Mouse (Mus musculus) heart, embryonic 14.5 days (tissue): Measurements from ENCODE around the gene Naa50. TPM values are rescaled to one million over a fixed set of nuclear protein-coding genes. Genes with fewer than 3 reads are reported as not detected.

Source experiments
- ATAC-seq: fragments of 200-750 bp; cut with Nextera tagmentation; 2 replicates; pipeline ENCODE4 v1.8.0; 2017; ENCODE audit warnings: low read depth, moderate TSS enrichment; ENCODE audit not compliant: insufficient number of reproducible peaks, insufficient read depth, low FRiP score
- H3K27ac ChIP-seq, 2 experiments: fragments of 200-500 bp in 1 of 2; fragments of 300-500 bp in 1 of 2; sonication (generic) in 1 of 2; replicated peaks in 1 of 2; 2 replicates each; pipeline ENCODE4 v1.5.1; 2012 to 2014; ENCODE audit warnings: low read depth in 2 of 2, low read length in 2 of 2, control low read depth in 1 of 2, mild to moderate bottlenecking in 1 of 2, mixed read lengths in 1 of 2; ENCODE audit not compliant: control insufficient read depth in 1 of 2, insufficient read depth in 1 of 2
- H3K27me3 ChIP-seq: fragments of 300-500 bp; sonication (generic); 2 replicates; pipeline ENCODE4 v1.6.1; 2014; ENCODE audit warnings: mild to moderate bottlenecking, low read length, control low read depth; ENCODE audit not compliant: control insufficient read depth, insufficient read depth
- H3K36me3 ChIP-seq: fragments of 300-500 bp; sonication (generic); 2 replicates; pipeline ENCODE4 v1.6.1; 2014; ENCODE audit warnings: mild to moderate bottlenecking, control low read depth, low read length, mixed read lengths; ENCODE audit not compliant: control insufficient read depth, insufficient read depth
- H3K4me1 ChIP-seq, 2 experiments: fragments of 200-500 bp in 1 of 2; fragments of 300-500 bp in 1 of 2; sonication (generic) in 1 of 2; 2 replicates each; pipeline ENCODE4 v1.6.1; 2012 to 2014; ENCODE audit warnings: low read length in 2 of 2, control low read depth in 1 of 2, mixed read lengths in 1 of 2; ENCODE audit not compliant: control insufficient read depth in 2 of 2, insufficient read depth in 2 of 2
- H3K4me2 ChIP-seq: fragments of 300-500 bp; sonication (generic); 2 replicates; pipeline ENCODE4 v1.6.1; 2014; ENCODE audit warnings: mild to moderate bottlenecking, low read length
- H3K4me3 ChIP-seq, 2 experiments: fragments of 200-500 bp in 1 of 2; fragments of 300-500 bp in 1 of 2; sonication (generic) in 1 of 2; 2 replicates each; pipeline ENCODE4 v1.5.1; 2012 to 2014; ENCODE audit warnings: low read length in 2 of 2, mild to moderate bottlenecking in 2 of 2, control low read depth in 1 of 2, low read depth in 1 of 2, moderate library complexity in 1 of 2; ENCODE audit not compliant: control insufficient read depth in 1 of 2, insufficient read depth in 1 of 2
- H3K9ac ChIP-seq: fragments of 300-500 bp; sonication (generic); 2 replicates; pipeline ENCODE4 v1.6.1; 2014; ENCODE audit warnings: mild to moderate bottlenecking, low read length
- H3K9me3 ChIP-seq: fragments of 300-500 bp; sonication (generic); 2 replicates; pipeline ENCODE4 v1.6.1; 2016; ENCODE audit warnings: low read length, control low read depth; ENCODE audit not compliant: control insufficient read depth
- WGBS: fragments of 180-500 bp; shearing (Covaris S2); extraction: QIAGEN DNeasy Blood & Tissue Kit; methylation state at CpG from one replicate; pipeline ENCODE4 v1.1.7; 2014; 5-methylcytosine and 5-hydroxymethylcytosine counted together
- polyA plus RNA-seq: library from polyadenylated mRNA; unstranded; fragments of >200 nt; fragmentation: Nextera tagmentation; extraction: Ambion mirVana; gene quantifications from 2 replicates; pipeline ENCODE4 v1.2.1, GENCODE M21; 2014

Gene Naa50
- polyA plus RNA-seq, 1 experiment from 2014 or later = 45.4 TPM

DNA sequence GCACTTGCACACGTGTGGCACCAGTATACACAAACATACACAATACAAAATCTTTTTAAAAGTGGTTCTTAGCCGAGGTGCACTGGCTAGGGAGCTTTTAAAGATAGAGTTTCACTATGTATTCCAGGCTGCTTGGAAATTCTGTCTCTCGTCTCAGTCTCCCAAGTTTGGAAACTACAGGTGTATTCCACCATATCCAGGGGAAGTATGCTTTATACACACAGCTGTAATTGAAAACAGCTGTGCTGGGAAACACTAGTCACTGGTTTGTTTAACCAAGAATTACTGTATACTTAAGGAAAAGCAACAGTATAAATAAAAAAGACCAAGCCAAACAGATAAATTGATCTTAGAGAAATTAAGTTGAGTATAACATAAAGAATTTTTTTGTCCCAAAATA is 45.1 kb downstream of the Naa50 start:
- Histone ChIP-seq H3K9me3 (no peaks in the 10 kb centered on the region), H3K4me1 (no peaks in the 10 kb centered on the region), H3K36me3 (0 out of 2 replicates have a peak, but pooled peaks cover 5% of the 10 kb centered on the region), H3K27ac (no peak overlapping the region), H3K9ac (no peak overlapping the region), H3K4me3 (no peak overlapping the region), H3K27me3 (no peaks in the 10 kb centered on the region), H3K4me2 (no peak overlapping the region)
- ATAC-seq = no peak
- 87% methylated on average over 3 of the region's 3 CpGs for WGBS

DNA sequence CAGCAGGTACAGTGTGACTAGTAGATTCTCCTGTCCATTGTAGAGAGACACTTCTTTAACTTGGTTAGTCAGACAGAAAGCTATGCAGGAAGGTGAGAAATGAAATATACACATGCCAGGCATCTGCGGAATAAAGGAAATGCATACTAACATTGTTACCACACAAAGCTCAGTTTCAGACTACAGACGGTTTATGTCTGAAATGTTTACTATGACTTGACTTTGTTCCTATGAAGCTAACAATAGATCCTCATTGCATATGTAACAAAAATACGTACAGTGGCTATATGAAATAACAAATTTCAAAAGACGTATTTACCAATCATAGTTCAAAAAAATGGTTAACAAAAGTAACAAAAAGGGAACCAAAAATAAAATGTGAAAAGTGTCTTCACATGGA is 47.5 kb downstream of the Naa50 start:
- H3K9me3 ChIP-seq = no peaks in the 10 kb centered on the region
- no peaks in the 10 kb centered on the region for H3K36me3 ChIP-seq
- no peak overlapping the region for H3K9ac ChIP-seq
- H3K27me3 ChIP-seq = no peaks in the 10 kb centered on the region
- no peak overlapping the region for H3K27ac ChIP-seq
- no peak for ATAC-seq
- 94% methylated on average over 4 of the region's 4 CpGs for WGBS
- no peak overlapping the region for H3K4me3 ChIP-seq
- H3K4me2 ChIP-seq = no peak overlapping the region
- peaks cover 2 to 9% of the 10 kb centered on the region in 2 experiments; a peak in 1 of 4 replicates for H3K4me1 ChIP-seq

DNA sequence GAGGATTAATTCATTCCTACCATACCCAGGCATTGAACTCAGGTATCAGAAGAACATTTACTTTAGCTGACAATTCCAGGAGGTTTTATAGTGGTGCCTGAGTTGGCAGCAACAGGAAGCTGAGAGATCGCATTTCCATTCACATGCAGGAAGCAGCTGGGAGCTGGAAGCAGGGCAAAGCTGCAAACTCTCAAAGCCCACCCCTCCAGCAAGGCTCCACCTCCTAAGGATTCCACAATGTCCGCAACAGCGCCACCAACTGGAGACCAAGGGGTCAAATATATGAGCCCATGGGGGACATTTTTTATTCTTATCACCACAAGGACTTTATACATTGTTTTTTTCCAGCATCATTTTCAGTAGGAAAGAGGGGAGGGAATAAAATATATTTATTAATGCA is 49.1 kb downstream of the Naa50 start:
- Histone ChIP-seq H3K27me3 (no peaks in the 10 kb centered on the region), H3K36me3 (no peaks in the 10 kb centered on the region), H3K9ac (no peak overlapping the region), H3K4me1 (peaks cover 2 to 13% of the 10 kb centered on the region in 2 experiments; a peak in 1 of 4 replicates), H3K4me3 (no peak overlapping the region), H3K4me2 (no peak overlapping the region), H3K9me3 (no peaks in the 10 kb centered on the region), H3K27ac (no peak overlapping the region)
- ATAC-seq = no peak
- WGBS = 82% methylated on average over 3 of the region's 3 CpGs

DNA sequence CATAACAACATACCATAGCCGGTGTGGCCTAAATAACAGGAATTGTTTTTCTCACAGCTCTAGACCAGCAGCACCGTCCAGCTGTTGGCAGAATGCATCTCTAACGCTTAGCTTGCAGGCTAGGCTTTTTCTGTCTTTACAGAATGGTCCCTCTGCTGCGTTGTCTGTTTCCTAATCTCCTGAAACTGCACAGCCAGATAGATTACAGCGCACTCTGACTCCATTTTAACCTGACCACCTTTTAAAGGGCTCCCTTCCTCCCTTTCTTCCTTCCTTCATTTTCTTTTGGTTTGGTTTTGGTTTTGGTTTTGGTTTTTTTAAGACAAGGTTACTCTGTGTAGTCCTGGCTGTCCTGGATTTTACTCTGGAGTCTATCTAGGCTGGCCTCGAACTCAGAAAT is 50.4 kb downstream of the Naa50 start:
- H3K27me3 ChIP-seq = no peaks in the 10 kb centered on the region
- no peaks in the 10 kb centered on the region for H3K36me3 ChIP-seq
- H3K9me3 ChIP-seq = no peaks in the 10 kb centered on the region
- no peak for ATAC-seq
- H3K4me1 ChIP-seq = peaks cover 2 to 13% of the 10 kb centered on the region in 2 experiments; a peak in 1 of 4 replicates
- no peak overlapping the region for H3K4me2 ChIP-seq
- WGBS = 62% methylated on average over 6 of the region's 6 CpGs
- no peak overlapping the region for H3K4me3 ChIP-seq
- no peak overlapping the region for H3K27ac ChIP-seq
- H3K9ac ChIP-seq = no peak overlapping the region

DNA sequence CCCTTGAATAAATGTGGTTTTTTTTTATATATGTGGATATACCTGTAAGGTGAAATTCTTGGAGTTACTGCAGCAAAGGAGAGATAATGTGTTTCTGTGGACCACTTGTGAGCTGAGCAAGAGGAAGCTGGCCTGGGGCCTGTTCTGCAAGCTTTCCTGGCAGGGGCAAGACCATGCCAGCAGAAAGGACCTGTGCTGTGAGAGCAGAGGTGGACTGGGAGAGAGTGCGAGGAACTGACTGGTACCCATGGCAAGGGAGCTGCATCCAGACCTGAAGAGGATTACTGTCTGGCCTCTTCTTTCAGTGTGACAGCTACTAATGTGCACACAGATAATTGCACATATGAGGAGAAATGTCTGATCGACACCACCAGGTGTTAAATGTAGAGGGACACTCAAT is 51.3 kb downstream of the Naa50 start:
- Histone ChIP-seq H3K4me2 (no peak overlapping the region), H3K27me3 (no peaks in the 10 kb centered on the region), H3K27ac (no peak overlapping the region), H3K4me1 (peaks cover 2 to 13% of the 10 kb centered on the region in 2 experiments; a peak in 1 of 4 replicates), H3K9me3 (no peaks in the 10 kb centered on the region), H3K36me3 (no peaks in the 10 kb centered on the region), H3K9ac (0 out of 2 replicates have a peak overlapping the region, but pooled peaks have one; percentile 25), H3K4me3 (no peak overlapping the region)
- no peak for ATAC-seq
- 81% methylated on average over 2 of the region's 2 CpGs for WGBS

DNA sequence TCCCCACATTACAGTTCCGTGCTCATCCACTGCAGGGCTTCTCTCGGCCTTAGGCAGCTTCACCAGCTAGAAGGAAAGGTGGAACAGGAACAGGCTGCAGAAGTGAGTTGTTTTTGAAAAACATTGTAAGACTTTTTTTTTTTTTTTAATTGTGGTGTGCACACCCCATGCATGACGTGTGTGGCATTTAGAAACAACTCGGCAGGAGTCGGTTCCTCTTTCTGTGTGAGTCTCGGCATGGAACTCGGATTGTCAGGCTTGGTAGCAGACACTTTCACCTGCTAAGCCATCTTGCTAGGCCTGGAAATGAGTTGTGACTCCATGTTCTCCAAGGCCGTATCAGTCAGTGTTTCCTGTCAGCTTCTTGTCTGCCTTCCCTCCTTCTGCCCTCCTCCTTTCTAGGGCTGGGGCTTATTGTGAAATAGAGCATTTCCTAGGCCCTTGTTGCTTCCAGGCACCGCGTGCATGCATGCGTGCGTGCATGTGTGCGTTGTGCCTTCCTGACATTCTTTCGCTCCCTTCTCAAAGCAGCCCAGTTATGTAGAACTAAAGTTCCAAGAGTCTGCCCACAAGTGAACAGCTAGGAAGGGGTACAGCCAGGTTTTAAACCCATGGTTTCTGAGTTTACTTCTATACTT is 59.6 kb downstream of the Naa50 start:
- H3K9me3 ChIP-seq = no peaks in the 10 kb centered on the region
- no peak overlapping the region for H3K4me3 ChIP-seq
- WGBS = 88% methylated on average over 14 of the region's 14 CpGs
- no peaks in the 10 kb centered on the region for H3K4me1 ChIP-seq
- H3K27ac ChIP-seq = no peak overlapping the region
- no peak for ATAC-seq
- no peak overlapping the region for H3K4me2 ChIP-seq
- H3K27me3 ChIP-seq = no peaks in the 10 kb centered on the region
- peaks cover 39% of the 10 kb centered on the region for H3K36me3 ChIP-seq
- no peak overlapping the region for H3K9ac ChIP-seq

DNA sequence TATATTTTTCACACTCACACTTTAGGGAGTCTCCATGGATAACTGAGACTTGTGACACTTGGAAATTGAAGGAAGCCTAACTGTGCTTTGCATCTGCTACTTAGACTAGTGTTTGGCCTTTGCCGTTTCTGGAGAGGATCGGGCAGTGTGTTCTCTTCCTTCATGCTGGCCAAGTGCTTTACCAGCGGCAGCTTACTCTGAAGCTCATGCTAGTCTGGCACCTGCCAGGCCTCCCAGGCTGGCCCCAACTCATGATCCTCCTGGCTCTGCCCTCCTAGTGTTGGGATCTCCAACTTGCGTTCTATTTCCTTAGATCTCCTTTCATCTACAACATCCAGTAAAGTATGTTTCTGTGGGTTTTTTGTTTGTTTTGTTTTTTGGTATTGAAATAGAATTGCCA is 60.5 kb downstream of the Naa50 start:
- H3K9ac ChIP-seq = no peak overlapping the region

DNA sequence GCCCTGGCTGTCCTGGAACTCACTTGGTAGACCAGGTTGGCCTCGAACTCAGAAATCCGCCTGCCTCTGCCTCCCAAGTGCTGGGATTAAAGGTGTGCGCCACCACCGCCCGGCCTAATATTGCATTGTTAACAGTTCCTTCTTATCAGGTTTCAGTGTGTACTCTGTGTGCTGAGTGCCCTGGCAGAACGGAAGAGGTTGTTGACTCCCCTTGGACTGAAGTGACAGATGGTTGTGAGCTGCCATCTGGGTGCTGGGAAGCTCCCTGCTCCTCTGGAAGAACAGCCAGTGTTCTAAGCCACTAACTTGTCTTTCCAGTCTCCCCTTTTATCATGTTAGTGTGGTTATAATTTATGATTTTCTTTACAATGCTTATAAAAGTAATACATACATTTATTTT is 64.7 kb downstream of the Naa50 start:
- Histone ChIP-seq H3K27me3 (no peaks in the 10 kb centered on the region), H3K36me3 (peaks cover 84% of the 10 kb centered on the region), H3K4me3 (no peak overlapping the region), H3K4me2 (no peak overlapping the region), H3K9ac (no peak overlapping the region), H3K27ac (no peak overlapping the region), H3K4me1 (no peaks in the 10 kb centered on the region), H3K9me3 (no peaks in the 10 kb centered on the region)
- WGBS = 77% methylated on average over 6 of the region's 6 CpGs
- no peak for ATAC-seq

More for the DNA sequence above, 60.5 kb downstream of the Naa50 start:
- Histone ChIP-seq H3K9me3 (no peaks in the 10 kb centered on the region), H3K4me3 (no peak overlapping the region), H3K36me3 (peaks cover 45% of the 10 kb centered on the region), H3K4me1 (no peaks in the 10 kb centered on the region), H3K27me3 (no peaks in the 10 kb centered on the region), H3K4me2 (no peak overlapping the region), H3K27ac (no peak overlapping the region)
- no peak for ATAC-seq
- 93% methylated on average over 4 of the region's 4 CpGs for WGBS
